Mouse (Mus musculus) gastrocnemius, postnatal 14 days (tissue): ENCODE measurements around the gene Klhdc10. TPM values are rescaled to one million over a fixed set of nuclear protein-coding genes. Genes with fewer than 3 reads are reported as not detected.
A peak's percentile ranks its signal among the peaks of the same experiment; 100 is the strongest.
"Not testable (repeated sequence)": the region's sequence is repeated elsewhere in the genome, so short reads cannot be mapped to it uniquely, and the experiment has no call there.

ENCODE experiments used
- DNase-seq: peaks from one replicate; pipeline ENCODE4 v3.0.0; 2021; ENCODE audit warnings: mixed read lengths
- intact Hi-C: fragments of 180-260 bp; cut with DNase I; formaldehyde crosslinking; loops from one replicate; pipeline ENCODE4 v1.15.1; 2025; ENCODE audit warnings: low total_unique reads
- long read RNA-seq, 2 experiments: library from polyadenylated mRNA; stranded (forward); transcript quantifications; one replicate each; pipeline ENCODE4 v2.0.0; 2021
- total RNA-seq, 2 experiments: library from RNA; stranded (reverse); gene quantifications; 2 replicates each; pipeline ENCODE4 v1.2.3; 2021

The Klhdc10 gene
- total RNA-seq, result 10 to 100 TPM; 45.0 to 50.2 TPM
- long read RNA-seq, experiment 1, transcript Klhdc10-201 (9 exons, 3,951 nt), result major isoform, 12 of 17 reads
- long read RNA-seq, experiment 1, partial matches to known transcripts, result 1 of 17 reads
- long read RNA-seq, experiment 1, other reads (novel, unspliced or antisense), result 4 of 17 reads
- long read RNA-seq, experiment 2, full-length matches to known transcripts, result 15 of 22 reads
- long read RNA-seq, experiment 2, partial matches to known transcripts, result 1 of 22 reads
- long read RNA-seq, experiment 2, other reads (novel, unspliced or antisense), result 6 of 22 reads

DNA sequence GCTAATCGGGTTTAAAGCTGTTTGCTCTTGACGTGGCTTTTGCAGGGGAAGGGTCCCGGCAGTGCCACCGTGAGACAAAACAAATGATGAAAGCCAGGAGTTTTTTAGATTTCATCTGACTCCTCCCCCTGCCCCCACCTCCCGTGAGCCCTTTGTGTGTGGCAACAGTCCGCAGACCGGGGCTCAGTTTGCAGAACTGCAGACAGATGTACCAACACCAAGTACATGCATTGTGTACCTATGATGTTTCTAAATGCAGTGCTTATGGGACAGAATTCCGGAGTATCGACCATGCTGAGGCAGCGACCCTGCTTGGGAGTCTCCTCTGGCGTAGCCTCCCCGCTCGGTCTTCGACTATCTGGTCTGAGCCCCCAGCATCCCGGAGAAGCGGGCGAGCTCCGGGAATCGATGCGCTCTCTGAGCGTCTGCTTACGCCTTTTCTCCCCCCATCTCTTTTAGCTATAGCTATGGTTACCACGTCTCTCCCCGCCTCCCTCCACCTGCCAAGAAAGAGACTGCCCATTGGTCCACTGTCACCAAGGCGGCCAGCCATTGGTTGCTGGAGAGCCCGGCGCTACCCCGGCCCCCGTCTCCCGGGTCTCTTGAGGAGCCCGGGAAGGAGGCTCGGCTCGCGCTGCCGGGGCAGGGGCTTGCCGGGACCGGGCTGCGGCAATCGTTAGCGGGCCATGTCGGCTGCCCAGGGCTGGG is at the start of gene Klhdc10:
Gene Klhdc10, plus strand, starts transcription at position 561 of the 708 bp plus-strand sequence.
- intact Hi-C loops, result no loop called here

DNA sequence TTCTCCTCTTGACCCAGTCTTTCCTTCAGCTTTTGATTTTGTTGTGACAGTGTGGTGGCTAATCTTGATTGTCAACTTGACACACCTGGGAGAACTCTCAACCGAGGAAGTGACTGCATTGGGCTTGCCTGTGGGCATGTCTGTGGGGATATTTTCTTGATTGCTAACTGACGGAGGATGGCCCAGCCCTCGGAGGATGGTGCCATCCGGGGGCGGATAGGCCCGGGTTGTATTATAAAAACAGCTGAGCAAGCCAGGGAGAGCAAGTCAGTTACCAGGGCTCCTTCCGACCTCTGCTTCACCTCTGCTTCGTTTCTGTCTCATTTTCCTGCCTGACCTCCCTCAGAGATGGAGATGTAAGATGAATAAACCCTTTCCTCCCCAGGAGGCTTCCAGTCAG is 48.9 kb upstream of the Klhdc10 start:
- intact Hi-C loops, result loop anchor here (10.0 kb wide), 2 partner anchors 48 to 138 kb away; partner anchors contain the start of gene Ube2h
- no peak for DNase-seq

More for the DNA sequence above, at the start of gene Klhdc10:
- DNase-seq, result peak; percentile 98

DNA sequence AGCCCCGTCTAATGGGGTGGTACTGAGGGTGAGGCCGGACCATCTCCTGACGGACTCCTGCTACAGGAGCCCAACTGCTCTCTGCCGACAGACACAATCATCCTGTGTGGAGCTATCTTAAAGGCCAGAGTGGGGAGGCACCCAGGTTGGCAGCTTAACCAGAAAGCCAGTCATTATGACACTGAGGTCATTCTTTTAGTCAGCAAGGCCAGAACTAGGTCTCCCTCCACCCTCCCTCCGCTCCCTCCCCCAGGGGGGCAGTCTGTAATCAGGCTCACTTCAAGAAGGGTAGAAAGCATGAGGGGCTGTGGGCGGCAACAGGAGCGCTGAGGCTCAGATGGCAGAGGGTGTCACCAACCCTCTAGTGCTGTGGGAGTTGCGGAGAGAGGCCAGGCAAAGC is 48.0 kb upstream of the Klhdc10 start:
- no peak for DNase-seq
- intact Hi-C loops, result loop anchor here (10.0 kb wide), 2 partner anchors 49 to 139 kb away; partner anchors contain the start of gene Ube2h

DNA sequence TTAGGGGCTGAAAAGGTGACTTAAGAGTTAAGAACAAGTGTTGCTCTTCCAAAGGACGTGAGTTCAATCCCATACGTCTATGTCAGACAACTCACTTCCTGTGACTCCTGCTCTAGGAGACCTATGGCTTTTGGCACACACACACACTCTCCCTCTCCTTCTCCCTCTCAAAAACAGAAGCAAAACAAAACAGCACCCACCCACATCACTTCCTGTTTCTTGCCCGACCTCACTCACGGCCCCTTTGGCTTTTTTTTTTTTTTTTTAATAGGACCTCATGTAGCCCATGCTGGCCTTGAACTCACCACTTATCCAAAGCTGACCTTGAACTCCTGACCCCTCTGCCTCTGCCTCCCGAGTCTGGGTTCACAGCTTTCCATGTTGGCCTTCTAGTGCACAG is 46.9 kb upstream of the Klhdc10 start:
- intact Hi-C loops, result loop anchor here (10.0 kb wide), 2 partner anchors 50 to 140 kb away; partner anchors contain the start of gene Ube2h
- no peak for DNase-seq

DNA sequence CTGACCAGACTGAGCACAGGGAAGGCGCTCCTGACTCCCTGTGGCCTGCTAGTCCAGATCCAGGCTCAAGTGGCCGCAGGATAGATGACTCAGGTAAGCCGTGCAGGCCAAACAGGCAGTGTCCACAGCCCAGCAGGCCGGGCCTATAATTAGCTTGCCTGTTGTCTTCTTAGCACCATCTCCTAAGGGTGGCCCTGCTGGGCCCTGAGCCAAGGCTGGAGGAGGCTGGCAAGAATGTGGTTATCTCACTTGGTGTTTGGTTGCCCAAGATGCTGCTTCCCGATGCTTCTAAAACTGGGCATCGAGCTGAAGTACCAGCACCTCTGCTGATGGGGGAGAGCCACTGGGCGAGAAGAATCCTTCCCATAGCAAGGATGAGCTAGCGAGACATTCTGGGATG is 46.0 kb upstream of the Klhdc10 start:
- intact Hi-C loops, result loop anchor here (10.0 kb wide), 2 partner anchors 51 to 141 kb away; partner anchors contain the start of gene Ube2h
- DNase-seq, result peak; percentile 49

DNA sequence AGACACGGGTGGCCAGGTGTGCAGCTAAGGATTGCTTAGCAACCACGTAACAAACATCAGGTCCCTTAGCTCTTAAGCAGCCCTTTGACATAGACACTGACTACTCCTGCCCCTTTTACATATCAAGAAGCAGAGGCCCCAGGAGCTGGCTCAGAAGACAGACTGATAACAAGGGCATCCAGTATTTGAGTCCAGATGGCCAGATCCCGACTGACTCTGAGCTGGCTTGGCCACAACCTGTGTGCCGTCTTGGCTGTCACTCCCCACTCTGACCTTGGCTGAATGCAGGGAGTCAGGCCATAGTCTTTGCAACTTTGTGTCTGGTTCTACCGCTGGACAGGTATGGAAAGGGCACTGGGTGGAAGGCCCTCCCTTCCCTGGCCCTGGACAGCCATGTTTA is 45.5 kb upstream of the Klhdc10 start:
- no peak for DNase-seq
- intact Hi-C loops, result loop anchor here (10.0 kb wide), 2 partner anchors 51 to 141 kb away; partner anchors contain the start of gene Ube2h

DNA sequence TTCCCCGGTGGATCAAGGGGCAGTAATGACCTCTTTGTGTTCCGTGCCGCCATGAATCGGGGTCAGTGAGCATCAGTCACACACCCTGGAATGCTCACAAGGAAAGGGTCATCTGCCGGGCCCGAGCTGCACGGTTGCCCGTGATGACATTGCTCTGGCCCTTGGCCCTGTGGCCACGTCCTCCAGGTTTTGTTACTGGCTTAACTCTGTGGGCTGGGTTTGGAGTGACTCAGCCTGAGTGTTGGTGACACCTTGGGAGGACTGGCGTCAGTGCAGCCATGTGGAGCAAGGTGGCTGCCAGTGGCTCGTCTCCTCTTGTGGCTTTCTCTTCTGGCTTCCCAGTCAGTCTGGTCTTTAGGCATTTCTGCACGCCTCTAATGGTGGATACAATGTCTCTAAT is 45.0 kb upstream of the Klhdc10 start:
- intact Hi-C loops, result loop anchor here (10.0 kb wide), 2 partner anchors 52 to 142 kb away; partner anchors contain the start of gene Ube2h
- peak; percentile 38 for DNase-seq

DNA sequence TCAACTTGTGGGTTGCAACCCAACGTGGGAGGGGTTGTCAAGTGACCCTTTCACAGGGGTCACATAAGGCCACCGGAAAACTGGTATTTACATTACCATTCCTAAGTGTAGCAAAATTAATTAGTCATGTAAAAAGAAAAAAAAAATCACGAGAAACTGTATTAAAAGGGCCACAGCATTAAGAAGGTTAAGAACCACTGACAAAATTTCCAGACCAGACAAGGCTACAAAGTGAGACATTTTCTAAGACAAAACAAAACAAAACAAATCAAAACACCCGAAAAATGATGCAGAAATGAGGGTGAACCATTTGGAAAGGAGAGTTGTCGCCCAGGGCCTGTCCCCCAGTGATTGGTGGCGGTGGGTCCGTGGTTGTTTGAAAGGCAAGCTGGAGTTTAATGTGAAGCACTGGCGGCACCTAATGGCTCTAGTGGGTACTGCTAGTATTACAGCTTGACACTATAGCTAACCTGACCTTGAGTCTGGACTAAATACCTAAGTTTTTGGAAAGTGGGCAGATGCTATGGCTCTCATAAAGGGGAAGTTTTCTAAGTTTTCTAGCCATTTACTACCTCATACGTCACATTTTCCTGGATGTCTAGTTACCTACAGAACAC is 44.0 kb upstream of the Klhdc10 start:
- intact Hi-C loops, result loop anchor here (10.0 kb wide), 2 partner anchors 53 to 143 kb away; partner anchors contain the start of gene Ube2h
- DNase-seq, result peak; percentile 66

DNA sequence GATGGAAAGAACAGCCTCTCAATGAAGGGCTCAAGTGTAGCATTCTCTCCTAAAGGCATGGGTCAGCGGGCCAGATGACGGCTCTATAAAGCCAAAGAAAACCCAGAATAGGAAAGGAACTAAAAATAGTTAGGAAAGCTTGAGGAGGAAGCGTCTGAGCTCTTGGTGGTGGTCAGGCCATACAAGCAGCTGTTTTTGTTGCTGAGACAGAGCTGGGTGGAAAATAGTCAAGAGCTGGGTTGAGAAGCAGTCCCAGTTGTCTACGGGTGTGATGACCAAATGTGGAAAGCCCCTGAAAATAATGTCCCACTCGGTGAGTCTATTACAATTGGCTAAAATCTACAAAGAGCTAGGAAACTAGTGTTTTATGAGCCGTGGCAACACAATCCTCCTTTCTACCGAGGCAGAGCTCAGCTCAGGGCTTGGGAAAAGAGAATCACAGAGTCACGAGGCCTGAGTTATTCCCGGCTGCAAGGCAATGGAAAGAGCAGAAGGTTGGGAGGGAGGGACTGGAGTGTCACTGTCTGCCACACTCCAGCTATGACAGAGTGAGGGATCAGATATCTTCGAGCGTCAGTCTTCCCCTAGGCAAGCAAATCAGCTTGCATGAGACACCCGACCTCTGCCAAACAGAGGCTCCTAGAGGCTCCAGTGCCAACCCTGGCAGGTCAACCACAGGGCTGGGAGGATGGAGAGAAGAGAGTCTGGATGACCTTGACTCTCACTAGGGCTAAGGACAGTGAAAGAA is 41.7 kb upstream of the Klhdc10 start:
- intact Hi-C loops, result loop anchor here (10.0 kb wide), 2 partner anchors 55 to 145 kb away; partner anchors contain the start of gene Ube2h
- DNase-seq, result peak; percentile 80

DNA sequence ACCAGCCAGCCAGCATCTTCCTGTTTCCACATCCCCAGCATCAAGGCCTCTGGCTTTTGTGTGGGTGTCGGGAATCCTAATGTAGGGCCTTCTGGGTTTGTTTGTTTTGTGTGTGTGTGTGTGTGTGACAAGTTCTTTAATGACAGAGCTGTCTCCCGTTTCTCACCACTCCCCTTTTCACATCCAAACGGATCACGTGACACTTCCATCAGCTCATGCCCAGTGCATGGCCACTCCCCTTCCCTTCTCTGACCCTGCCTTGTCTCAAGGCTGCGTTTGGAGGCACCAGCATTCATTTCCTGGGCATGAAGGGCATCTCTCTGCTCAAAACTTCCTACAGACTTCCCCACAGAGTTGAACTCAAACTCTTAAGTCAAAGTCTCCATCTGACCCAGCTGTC is 37.9 kb upstream of the Klhdc10 start:
- no peak for DNase-seq
- intact Hi-C loops, result no loop called here

DNA sequence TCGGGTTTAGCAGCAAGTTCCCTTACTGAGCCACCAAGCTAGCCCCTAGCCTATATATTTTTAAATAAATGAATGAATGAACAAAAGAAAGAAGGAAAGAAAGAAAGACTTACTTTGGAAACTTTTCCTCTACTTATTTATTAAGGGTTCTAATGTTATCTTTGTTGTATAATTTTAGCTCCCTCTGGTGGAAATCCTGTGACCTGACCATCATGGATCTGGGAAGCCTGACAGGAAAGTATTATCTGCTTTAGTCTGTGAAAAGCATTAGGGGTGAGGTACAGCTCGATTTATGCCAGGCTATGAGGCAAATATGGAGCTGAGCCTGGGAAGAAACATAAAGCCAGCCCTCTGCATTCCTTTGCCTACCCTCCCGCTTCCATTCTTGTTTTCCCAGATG is 32.4 kb upstream of the Klhdc10 start:
- intact Hi-C loops, result no loop called here
- DNase-seq, result no peak

DNA sequence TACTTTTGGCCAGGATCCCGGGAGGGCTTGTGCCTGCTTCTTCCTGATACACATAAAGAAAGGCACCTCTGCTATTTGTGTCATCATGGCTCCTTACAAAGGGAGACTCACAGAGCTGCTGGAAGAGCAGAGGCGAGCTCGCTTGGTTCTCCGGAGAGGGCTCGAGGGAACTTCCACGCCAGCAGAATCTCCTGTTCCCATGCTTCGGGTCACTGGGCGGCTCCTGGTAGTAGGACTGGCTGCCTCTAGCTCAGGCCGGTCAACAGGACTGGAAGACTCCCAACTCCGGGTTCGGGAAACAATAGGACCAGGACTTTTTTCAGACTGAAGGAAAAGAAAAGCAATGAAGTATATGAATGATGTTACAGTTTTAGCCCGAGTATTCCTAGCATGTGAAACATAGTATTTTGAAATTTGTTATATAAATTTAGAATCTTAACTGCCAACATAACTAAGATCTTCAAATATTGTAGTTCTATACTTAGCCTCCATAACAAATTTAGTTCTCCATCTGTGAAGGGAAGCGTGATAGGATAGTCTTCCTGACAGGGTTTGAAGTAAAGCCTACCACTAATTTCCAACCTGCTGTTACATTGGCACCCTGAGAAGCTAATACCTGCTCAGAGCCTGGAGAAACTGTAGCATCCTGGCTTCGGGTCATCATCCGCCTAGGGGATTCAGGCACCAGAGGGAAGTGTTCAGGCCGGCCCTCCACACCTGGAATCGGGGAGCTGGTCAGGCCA is 28.9 kb upstream of the Klhdc10 start:
- intact Hi-C loops, result no loop called here
- no peak for DNase-seq

DNA sequence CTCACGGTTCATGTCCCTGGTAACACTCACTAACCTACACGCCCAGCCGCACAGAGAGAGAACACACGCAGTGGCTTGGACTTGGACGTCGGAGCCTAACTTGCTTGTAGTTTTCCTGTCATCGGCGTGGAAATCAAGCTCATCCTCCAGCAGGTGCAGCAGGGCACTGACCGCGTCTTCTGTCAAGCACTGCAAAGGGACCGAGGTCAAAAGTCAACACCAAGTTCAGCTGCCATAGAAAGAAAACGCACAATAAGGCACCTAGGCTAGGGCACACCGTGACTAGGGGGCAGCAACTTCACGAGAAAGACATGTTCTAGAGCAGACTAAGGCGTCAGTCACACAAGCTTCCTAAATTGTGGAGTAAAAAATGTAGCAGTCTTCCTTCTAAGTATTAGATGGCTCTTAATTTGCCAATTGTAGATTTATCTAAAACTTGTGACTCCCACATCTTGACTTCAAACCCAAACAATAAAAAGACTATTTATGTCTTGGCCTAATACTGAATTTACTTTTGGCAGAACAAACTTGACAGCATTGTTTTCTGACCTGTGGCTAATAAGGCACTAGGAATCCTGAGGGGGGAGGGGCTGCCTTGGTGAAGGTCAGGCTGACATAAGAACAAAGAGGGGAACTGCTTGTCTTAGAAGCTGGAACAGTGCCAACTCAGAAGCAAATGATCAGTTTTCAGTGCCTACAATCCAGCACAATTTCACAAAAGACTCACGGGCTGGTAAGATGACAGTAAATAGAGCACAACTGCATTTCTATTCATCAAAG is 26.7 kb upstream of the Klhdc10 start:
- intact Hi-C loops, result no loop called here
- DNase-seq, result peak; percentile 51

DNA sequence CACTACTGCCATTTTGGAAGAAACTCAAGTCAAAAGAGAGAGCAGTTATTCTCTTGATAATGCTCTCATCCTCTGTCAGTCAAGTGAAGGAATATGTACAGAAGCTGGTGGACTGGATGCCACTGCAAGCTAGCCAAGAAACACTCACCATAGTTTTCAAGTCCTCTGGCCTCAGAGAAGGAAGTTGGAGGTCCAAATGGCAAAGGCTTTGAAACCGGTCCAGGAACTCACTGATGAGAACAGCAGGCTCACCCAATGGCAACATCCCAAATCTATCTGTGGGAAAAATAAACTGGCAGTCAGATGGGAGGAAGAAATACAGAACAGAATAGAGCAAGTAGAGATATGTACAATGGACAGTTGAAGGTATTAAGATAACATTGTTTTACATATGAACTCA is 25.9 kb upstream of the Klhdc10 start:
- DNase-seq, result peak; percentile 51
- intact Hi-C loops, result no loop called here

DNA sequence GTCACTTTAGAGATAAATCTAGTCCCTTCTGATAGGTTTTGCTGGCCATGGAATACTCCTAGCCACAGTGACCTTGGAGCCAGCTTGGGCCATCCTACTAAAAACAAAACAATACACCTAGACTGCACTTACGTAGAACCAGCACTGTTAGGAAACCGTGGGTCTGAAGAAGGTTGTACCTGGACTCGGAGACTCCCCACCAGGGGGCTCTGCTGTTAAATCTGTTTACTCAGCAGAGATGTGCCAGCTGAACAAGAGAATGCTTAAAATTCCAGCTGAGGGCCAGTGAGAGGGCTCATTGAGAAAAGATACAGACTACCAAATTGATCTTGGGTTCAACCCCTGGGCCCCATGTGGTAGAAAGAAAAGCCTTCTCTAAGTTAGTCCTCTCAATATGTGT is 20.6 kb upstream of the Klhdc10 start:
- no peak for DNase-seq
- intact Hi-C loops, result no loop called here

DNA sequence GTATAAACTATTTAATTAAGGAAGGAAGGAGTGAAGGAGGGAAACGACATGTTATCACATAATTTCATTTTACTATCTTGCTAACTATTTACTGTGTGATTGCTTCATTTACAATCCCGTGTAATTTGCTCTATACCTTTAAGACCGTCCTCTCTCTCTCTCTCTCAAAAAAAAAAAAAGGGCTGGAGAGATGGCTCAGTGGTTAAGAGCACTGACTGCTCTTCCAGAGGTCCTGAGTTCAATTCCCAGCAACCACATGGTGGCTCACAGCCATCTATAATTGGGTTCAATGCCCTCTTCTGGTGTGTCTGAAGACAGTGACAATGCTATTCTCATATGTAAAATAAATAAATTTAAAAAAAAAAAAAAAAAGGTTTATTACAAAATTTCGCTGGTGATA is 11.4 kb upstream of the Klhdc10 start:
- intact Hi-C loops, DNase-seq: not testable (repeated sequence)

DNA sequence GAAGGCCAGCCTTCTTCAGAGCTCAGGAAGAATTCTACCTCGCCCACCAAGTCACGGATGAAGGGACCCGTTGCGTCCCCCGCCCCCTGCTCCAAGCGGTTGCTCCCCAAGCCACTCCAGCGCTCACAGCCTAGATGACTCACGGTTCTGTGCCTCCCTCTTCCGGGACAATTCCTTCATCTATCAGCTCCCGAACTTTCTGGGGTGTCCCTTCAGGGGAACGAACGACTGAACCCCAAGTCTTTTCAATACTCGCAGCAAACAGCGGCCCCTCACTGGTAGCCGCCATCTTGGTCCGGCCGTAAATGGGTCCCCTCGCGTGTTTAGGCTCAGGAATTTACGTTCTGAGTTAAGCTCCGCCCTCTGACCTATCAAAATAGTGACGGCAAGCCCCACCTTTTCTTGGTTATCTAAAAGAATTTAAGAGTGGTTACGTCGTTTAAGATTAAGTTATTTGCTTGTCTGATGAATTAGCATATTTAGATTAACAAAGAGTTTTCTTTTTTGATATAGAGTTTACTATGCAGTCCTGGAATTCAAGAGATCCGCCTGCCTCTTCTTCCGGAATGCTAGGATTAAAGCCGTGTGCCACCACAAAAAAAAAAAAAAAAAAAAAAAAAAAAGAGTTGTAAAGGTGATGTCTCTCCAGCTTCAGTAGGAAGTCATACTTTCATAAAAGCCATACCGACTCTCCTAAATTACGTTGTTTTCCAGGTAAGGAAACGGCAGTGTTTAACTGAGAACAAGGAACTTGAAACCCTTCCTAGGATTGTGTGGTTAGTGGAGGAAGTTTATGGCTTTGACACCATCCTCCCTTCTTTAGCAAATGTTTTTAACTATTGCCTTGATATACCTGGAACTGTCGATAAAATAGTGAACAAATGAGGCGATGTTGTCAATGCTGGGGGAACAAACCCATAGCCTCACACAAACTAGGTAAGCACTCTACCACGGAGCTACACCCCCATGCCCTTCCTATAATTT is 10.7 kb upstream of the Klhdc10 start, which contains the start of gene Zc3hc1:
Gene Zc3hc1, minus strand, starts transcription at position 315 of the 984 bp plus-strand sequence.
- DNase-seq, result peak; percentile 63
- intact Hi-C loops, result no loop called here
